Mouse (Mus musculus) liver, postnatal 0 days (tissue): ENCODE measurements around the gene Vps37c.

Experiments used
- CTCF ChIP-seq: sonication (generic); IDR thresholded peaks from 2 replicates; pipeline ENCODE4 v1.5.1; 2016; ENCODE audit warnings: antibody characterized with exemption, low read depth
- EP300 ChIP-seq: IDR thresholded peaks from 2 replicates; pipeline ENCODE4 v1.6.1; 2016; ENCODE audit warnings: antibody characterized with exemption, low read depth, mild to moderate bottlenecking

- TF ChIP-seq CTCF: no peak
- no peak for TF ChIP-seq EP300
Observed at GRCm38 (mm10) chr19:10714168-10714567, 25.6 kb downstream of the Vps37c start.
